Mouse (Mus musculus) cerebellum, postnatal 25 days (tissue): ENCODE data around the gene Arid3a.

Experiments used
- DNase-seq, 2 experiments: peaks; one replicate each; pipeline ENCODE4 v3.0.0; 2021; ENCODE audit warnings: mixed read lengths in 2 of 2

The Arid3a gene

GRCm38 (mm10) chr10:79927324-79928029, 634 bp downstream of the Arid3a start:
- DNase-seq = peak; percentile 68 to 69

DNA sequence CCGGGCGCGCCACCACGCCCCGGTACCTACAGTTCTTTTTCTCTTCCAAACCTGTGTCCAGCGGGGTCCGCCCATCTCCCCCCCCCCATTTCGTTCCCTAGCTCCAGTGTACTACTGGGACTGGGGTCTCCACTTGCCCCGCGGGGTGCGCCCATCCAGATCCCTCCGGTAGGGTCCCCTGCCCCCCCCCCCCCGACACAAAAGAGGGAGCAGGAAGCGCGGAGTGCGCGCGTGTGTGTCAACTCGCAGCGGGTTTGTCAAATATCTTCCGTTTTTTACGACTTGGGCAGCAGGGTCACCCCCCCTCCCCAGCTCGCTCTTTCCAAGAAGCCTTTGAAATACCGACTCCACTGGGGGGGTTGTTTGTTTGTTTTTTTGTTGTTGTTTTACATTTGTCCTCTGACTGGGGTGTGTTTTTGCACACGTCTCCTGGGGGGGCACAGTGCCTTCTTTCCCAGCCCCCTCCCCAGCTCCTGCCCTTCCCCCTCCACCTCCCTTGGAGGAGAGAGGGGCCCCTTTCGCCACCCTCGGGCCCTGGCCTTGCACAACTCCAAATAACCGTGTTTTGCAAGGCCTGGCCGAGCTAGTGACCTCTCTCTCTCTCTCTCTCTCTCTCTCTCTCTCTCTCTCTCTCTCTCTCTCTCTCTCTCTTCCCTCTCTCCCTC, 1.3 kb downstream of the Arid3a start:
- DNase-seq = peak in 1 of 2 experiments; percentile 34

GRCm38 (mm10) chr10:79928907-79929701, 2.3 kb downstream of the Arid3a start:
- peak in 1 of 2 experiments; percentile 32 for DNase-seq

- DNase-seq = no peak
These were observed 3.4 kb downstream of the Arid3a start for GRCm38 (mm10) chr10:79929967-79930825.

GRCm38 (mm10) chr10:79930826-79931186, 4.0 kb downstream of the Arid3a start:
- no peak for DNase-seq

DNA sequence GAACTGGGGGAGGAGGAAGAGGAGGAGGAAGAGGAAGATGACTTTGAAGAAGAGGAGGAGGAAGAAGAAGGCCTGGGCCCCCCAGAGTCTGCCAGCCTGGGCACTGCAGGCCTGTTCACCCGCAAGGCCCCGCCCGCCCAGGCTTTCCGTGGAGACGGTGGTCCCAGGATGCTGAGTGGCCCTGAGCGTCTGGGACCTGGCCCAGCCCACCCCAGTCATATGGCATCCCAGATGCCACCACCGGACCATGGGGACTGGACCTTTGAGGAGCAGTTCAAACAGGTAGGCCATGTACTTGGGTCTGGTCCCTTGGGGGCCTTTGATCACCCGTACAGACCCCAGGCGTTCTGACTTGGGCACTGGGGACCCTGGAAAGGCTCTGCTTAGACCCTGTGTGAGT, 5.0 kb downstream of the Arid3a start:
- no peak for DNase-seq

DNA sequence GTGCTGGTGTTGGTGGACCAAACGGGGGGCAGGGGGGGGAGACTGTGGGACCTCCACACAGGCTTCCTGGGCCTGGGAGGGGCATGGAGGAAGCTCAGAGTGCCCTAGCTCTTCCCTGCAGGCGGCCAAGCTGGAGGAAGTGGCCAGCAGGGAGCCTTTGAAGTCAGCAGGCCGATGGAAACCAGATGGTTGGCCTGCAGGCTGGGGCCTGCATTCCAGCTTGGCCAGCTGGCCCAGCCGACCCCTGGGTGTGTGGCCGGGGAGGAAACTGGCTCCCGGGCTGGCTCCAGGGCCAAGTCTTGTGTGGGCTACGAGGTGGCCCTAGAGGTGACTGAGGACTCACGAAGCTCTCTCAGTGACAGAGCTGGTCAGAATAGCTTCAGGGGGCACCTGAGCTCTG, 5.9 kb downstream of the Arid3a start:
- peak; percentile 63 to 73 for DNase-seq

GRCm38 (mm10) chr10:79933145-79933679, 6.4 kb downstream of the Arid3a start:
- DNase-seq = peak; percentile 50 to 60

GRCm38 (mm10) chr10:79933861-79934260, 7.0 kb downstream of the Arid3a start:
- DNase-seq = peak in 1 of 2 experiments; percentile 30

DNA sequence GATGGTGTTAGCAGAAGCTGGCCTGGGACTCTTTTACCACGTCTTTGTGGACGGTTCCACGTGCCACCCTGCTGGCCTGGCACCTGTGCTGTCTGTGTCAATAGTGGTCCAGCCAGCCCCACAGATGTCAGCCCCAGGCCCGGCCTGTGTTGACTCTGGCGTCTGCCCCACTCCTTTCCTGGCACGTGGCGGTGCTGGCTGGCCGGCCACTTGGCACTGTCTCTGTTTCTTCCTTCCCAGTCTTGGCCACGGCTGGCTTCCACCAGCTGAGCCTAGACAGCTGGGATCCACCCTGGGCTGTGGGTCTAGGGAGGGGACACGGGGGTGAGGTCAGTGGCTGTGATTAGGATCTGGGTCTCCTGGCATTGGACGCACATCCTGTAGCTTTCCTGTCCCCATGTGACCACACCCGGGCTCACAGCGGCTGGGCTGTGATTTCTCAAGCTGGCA, 7.5 kb downstream of the Arid3a start:
- peak; percentile 69 to 80 for DNase-seq

- no peak for DNase-seq
These were observed 8.1 kb downstream of the Arid3a start for GRCm38 (mm10) chr10:79934794-79935569.

DNA sequence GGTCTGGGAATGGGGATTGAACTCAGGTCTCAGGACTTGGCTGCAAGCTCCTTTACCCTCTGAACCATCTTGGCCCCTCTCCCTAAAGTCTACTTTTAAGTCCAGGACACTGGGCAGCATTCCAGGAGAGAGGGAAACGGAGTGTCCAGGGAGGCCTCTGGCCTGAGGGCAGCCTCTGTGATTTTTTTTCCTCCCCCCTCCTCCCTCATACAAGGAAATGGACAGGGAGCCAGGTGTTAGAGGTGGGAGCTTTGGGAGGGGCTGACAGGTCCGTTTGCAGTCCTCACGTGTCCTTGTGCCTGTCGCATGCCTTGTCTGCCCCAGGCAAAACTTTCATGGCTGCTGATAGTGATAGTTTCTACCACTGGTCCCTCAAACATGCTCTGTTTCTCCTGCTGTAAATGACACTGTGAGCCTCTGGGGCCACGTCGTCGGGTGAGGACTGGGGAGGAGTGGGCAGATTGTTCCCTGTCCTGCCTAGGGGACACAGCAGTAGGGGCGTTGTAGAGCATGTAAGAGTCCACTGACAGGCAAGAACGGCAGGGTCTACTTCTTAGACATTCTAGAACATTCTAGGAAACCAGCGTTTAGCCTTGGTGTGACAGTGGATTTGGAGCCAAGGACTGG, 9.6 kb downstream of the Arid3a start:
- DNase-seq = no peak

GRCm38 (mm10) chr10:79936911-79937441, 10.1 kb downstream of the Arid3a start:
- peak; percentile 75 to 82 for DNase-seq

DNA sequence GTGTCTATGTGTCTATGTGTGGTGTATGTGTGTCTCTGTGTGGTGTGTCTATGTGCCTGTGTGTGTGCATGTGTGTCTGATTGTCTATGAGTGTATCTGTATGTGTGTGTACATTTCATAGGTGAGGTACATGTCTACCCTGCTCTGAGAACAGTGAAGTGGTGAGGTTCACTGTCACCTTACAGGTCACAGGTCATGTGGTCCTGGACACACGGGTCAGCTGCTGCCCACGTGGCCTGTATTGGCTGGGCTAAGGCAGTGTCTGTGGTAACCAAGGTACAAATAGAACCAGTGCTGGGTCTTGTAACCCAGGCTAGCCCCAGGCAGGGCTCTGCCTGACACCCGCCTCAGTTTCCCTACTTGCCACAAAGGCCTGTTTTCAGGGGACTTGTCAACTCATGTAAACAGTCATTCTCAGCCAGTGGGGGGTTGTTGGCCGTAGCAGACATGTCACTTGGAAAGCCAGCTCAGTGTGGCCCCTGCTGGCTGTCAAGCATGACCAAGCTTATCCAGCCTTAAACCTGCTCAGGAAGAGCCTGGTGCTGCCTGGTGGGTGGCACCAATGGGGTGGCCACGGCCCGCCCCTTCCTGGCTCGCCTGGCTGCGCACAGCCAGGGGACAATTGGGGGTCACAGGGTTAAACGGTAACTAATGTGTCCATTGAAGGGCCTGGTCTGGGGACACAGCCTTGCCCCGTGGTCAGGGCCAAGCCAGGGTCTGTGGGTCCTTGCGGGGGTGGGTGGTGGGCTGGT, 11.1 kb downstream of the Arid3a start:
- DNase-seq = no peak

- DNase-seq = no peak
These were observed 13.9 kb downstream of the Arid3a start for GRCm38 (mm10) chr10:79940749-79941148.

DNA sequence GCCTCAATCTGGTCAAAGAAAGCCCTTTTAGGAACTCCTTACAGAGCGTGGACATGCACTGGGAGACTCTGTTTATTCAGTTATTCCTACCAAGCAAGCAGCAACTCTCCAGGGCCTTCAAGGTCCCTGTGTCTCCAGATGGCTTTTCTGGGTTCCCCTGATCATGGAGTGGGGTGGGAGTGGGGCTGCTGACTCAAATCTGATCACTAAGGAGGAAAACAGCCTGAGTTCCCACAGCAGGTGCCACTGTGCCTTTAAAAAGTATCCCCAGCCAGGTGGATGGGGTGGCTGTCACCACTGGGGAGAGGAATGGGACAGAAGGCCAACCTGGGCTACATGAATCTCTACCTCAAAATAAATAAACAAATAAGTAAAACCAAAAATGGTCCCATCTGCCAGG, 16.1 kb downstream of the Arid3a start:
- no peak for DNase-seq

DNA sequence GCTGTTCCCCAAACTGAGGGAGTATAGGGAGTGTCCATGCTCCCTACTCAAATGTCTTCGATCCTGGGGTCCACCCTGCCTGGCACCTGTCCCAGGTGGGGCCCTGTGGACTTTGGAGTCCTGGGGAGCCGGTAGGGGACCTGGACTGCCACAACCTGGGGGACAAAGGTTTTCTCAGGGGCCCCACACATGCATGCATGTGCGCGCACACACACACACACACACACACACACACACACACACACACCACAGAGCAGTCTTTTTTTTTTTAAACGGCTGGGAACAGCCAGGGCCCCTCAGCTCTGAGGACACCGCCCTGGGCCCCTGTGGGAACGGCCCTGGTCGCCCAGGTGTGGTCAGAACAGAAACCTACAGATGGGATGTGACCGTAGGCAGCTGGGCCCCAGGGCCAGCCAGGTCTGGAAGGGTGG, 16.6 kb downstream of the Arid3a start:
- no peak for DNase-seq

DNA sequence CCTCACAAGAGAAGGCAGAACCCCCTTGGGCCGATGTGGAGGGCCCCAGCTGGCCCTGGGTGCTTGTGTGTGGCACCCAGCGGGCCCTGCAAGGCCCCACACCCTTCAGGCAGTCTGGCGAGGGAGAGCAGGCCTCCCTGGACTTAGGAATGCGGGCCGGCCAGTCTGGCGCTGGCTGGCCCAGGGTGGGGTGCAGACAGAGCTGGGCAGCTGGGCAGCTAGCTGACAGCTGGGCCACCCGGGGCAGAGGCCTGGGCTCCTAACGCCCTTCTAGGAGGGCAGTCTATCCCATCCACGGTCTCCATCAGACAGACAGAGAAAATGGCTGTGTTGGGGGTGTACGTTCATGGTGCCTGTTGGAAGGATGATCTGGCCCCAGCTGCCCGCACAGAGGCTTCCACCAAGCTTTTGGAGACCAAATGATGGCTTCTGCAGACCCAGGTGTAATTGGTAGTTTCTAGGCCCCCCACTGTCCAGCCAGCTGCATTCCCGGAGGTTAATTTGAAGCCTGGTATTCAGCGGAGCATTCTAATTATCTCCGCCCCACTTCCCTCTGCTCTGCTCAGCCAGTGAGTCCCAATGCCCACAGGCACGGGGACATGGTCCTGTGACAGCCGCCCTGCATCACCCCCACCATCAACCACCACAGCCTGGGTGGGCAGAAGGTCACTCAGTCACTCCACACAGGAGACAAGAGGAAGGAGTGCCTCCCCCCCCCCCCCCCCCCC, 18.8 kb downstream of the Arid3a start:
- DNase-seq = peak in 1 of 2 experiments; percentile 21

- DNase-seq = no peak
These were observed 20.0 kb downstream of the Arid3a start for GRCm38 (mm10) chr10:79946752-79947322.
